Mouse (Mus musculus): Measurements from ENCODE around the gene Heg1. TPM values are rescaled to one million over a fixed set of nuclear protein-coding genes. Genes with fewer than 3 reads are reported as not detected.

Heg1 gene
- total and polyA plus RNA-seq, 3 experiments = 40.8 to 77.1 (median 67.2) TPM

DNA sequence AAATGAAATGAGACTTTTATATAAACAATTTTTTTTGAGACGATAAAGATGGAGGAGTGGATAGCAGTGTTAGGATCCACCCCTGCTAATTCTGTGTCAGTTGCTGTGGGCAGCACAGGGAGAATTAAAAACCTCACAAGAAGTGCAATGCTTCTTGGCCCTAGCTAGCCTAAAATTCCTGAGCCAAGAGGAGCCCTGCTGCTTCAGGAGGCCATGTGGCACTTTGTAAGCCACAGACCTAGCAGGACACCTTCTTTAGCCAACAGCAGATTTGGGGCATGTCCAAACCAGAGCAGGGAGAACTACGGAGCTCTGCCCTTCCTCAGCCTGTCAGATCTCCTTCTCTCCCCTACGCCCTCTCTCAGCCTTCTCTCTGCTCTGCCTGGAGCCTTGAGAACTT lies 13.8 kb upstream of the Heg1 start:
- TF ChIP-seq ZKSCAN1 (IDR thresholded peaks at IDR 0.05; ENCODE audit: borderline replicate concordance, low read depth, low read length) = no peak
- no peak for TF ChIP-seq ZC3H11A (IDR thresholded peaks at IDR 0.05; ENCODE audit: low read depth, low read length)
- Histone ChIP-seq H3K79me2 (replicated peaks; ENCODE audit: control insufficient read depth, extremely low read depth, insufficient read depth, poor library complexity, severe bottlenecking) (no peaks in the 10 kb centered on the region), H3K4me2 (ENCODE audit: insufficient read depth, low read depth, poor library complexity, severe bottlenecking) (no peak overlapping the region), H3K4me3 (replicated peaks in 1 of 3; ENCODE audit: low read depth in 2 of 3, low read length in 2 of 3, poor library complexity in 1 of 3) (no peak overlapping the region), H3K4me1 (ENCODE audit: control insufficient read depth in 1 of 2, insufficient read depth in 2 of 2) (peaks cover 8 to 9% of the 10 kb centered on the region in 2 experiments; a peak in 3 of 4 replicates), H3K9me3 (replicated peaks; ENCODE audit: low read length) (peaks cover 4% of the 10 kb centered on the region), H3K36me3 (replicated peaks in 1 of 2; ENCODE audit: control insufficient read depth in 1 of 2, insufficient read depth in 1 of 2, low read length in 1 of 2) (peaks cover 0 to 9% of the 10 kb centered on the region in 2 experiments), H3K27ac (ENCODE audit: insufficient read depth, low read depth) (no peak overlapping the region), H3K27me3 (replicated peaks) (no peaks in the 10 kb centered on the region), H3K9ac (ENCODE audit: insufficient read depth, low read depth) (no peak overlapping the region)
- in situ Hi-C loops (cut with MboI; ENCODE audit: low pct_ligation_motif_present, low pct_unique_long_range_greater_than_20kb, low sequenced_read_pairs) (loop anchor here (5.0 kb wide), 1 partner anchor 63 kb away; no protein-coding TSS in a partner anchor), dilution Hi-C loops (cut with MboI; ENCODE audit: extremely low pct_ligation_motif_present, extremely low pct_unique_long_range_greater_than_20kb, low sequenced_read_pairs) (no loop called here)
- no peak for DNase-seq (ENCODE audit: extremely low read depth)

GRCm38 (mm10) chr16:33670933-33671332 lies 13.2 kb upstream of the Heg1 start:
- TF ChIP-seq CHD2 (IDR thresholded peaks at IDR 0.05; ENCODE audit: low read length) = no peak
- no peak for TF ChIP-seq ETS1 (conservative IDR thresholded peaks at IDR 0.05; ENCODE audit: low read depth, low read length)
- no peak for TF ChIP-seq USF2 (conservative IDR thresholded peaks at IDR 0.05; ENCODE audit: low read depth, low read length)
- TF ChIP-seq E2F4 (IDR thresholded peaks at IDR 0.05; ENCODE audit: insufficient replicate concordance, low read depth, low read length) = no peak
- TF ChIP-seq MAZ (IDR thresholded peaks at IDR 0.05; ENCODE audit: low read depth, low read length) = no peak
- TF ChIP-seq ZNF384 (IDR thresholded peaks at IDR 0.05; ENCODE audit: low read depth, low read length) = no peak
- no peak for TF ChIP-seq ZMIZ1 (IDR thresholded peaks at IDR 0.05; ENCODE audit: low read depth, low read length)
- TF ChIP-seq BHLHE40 (IDR thresholded peaks at IDR 0.05; ENCODE audit: low read depth, low read length) = no peak
- TF ChIP-seq MAFK (IDR thresholded peaks at IDR 0.05; ENCODE audit: insufficient replicate concordance, low read length) = no peak
- no peak for TF ChIP-seq GABPA (IDR thresholded peaks at IDR 0.05; ENCODE audit: insufficient replicate concordance, low read depth, low read length)
- no peak for TF ChIP-seq UBTF (IDR thresholded peaks at IDR 0.05; ENCODE audit: low read depth, low read length)
- no peak for TF ChIP-seq TBP (conservative IDR thresholded peaks at IDR 0.05; ENCODE audit: low read depth, low read length)
- TF ChIP-seq EP300 (IDR thresholded peaks at IDR 0.05; ENCODE audit: low read length) = no peak
- no peak for TF ChIP-seq RCOR1 (conservative IDR thresholded peaks at IDR 0.05; ENCODE audit: low read depth, low read length)
- TF ChIP-seq JUND (conservative IDR thresholded peaks at IDR 0.05; ENCODE audit: low read depth, low read length) = no peak
- no peak for TF ChIP-seq KAT2A (IDR thresholded peaks at IDR 0.05; ENCODE audit: insufficient replicate concordance, low read length)
- TF ChIP-seq NELFE (IDR thresholded peaks at IDR 0.05; ENCODE audit: low read depth, low read length) = no peak
- TF ChIP-seq USF1 (IDR thresholded peaks at IDR 0.05; ENCODE audit: low read depth, low read length) = no peak
- TF ChIP-seq MXI1 (IDR thresholded peaks at IDR 0.05; ENCODE audit: low read depth, low read length) = no peak
- DNase-seq (ENCODE audit: extremely low read depth) = no peak
- dilution Hi-C loops (cut with MboI; ENCODE audit: extremely low pct_ligation_motif_present, extremely low pct_unique_long_range_greater_than_20kb, low sequenced_read_pairs) = no loop called here
- in situ Hi-C loops (cut with MboI; ENCODE audit: low pct_ligation_motif_present, low pct_unique_long_range_greater_than_20kb, low sequenced_read_pairs) = loop anchor here (5.0 kb wide), 1 partner anchor 64 kb away; no protein-coding TSS in a partner anchor
- Histone ChIP-seq H3K4me1 (ENCODE audit: control insufficient read depth in 1 of 2, insufficient read depth in 2 of 2) (peaks cover 8 to 13% of the 10 kb centered on the region in 2 experiments; a peak in 3 of 4 replicates), H3K27ac (ENCODE audit: insufficient read depth, low read depth) (no peak overlapping the region), H3K4me3 (replicated peaks in 1 of 3; ENCODE audit: low read depth in 2 of 3, low read length in 2 of 3, poor library complexity in 1 of 3) (no peak overlapping the region), H3K79me2 (replicated peaks; ENCODE audit: control insufficient read depth, extremely low read depth, insufficient read depth, poor library complexity, severe bottlenecking) (no peaks in the 10 kb centered on the region), H3K4me2 (ENCODE audit: insufficient read depth, low read depth, poor library complexity, severe bottlenecking) (no peak overlapping the region), H3K9me3 (replicated peaks; ENCODE audit: low read length) (peaks cover 4% of the 10 kb centered on the region), H3K27me3 (replicated peaks) (no peaks in the 10 kb centered on the region), H3K9ac (ENCODE audit: insufficient read depth, low read depth) (no peak overlapping the region), H3K36me3 (replicated peaks in 1 of 2; ENCODE audit: control insufficient read depth in 1 of 2, insufficient read depth in 1 of 2, low read length in 1 of 2) (peaks cover 0 to 9% of the 10 kb centered on the region in 2 experiments)

Measured in CH12.LX (cell line).